Mouse (Mus musculus) lung, postnatal 14 days (tissue): ENCODE measurements around the gene Net1.
"Not testable (repeated sequence)": the region's sequence is repeated elsewhere in the genome, so short reads cannot be mapped to it uniquely, and the experiment has no call there.

Source experiments
- DNase-seq: peaks from one replicate; pipeline ENCODE4 v3.0.0; 2021

The Net1 gene

GRCm38 (mm10) chr13:3917571-3918311 is at the start of gene Net1, which contains the start of gene Tubal3:
Gene Net1 (minus strand): TSS chr13:3918220.
Gene Tubal3 (plus strand): TSS chr13:3918274.
- peak; percentile 88 for DNase-seq

- DNase-seq = no peak
Observed at GRCm38 (mm10) chr13:3951198-3951914, 33.3 kb upstream of the Net1 start.

- DNase-seq = no peak
Observed at GRCm38 (mm10) chr13:3949477-3949876, 31.5 kb upstream of the Net1 start.

GRCm38 (mm10) chr13:3947267-3947666 is 29.2 kb upstream of the Net1 start:
- DNase-seq = no peak

- no peak for DNase-seq
Observed at GRCm38 (mm10) chr13:3945249-3945648, 27.2 kb upstream of the Net1 start, which contains the start of gene Ucn3. Gene Ucn3 (minus strand): TSS chr13:3945349.

- no peak for DNase-seq
Observed at GRCm38 (mm10) chr13:3944699-3945098, 26.7 kb upstream of the Net1 start.

DNA sequence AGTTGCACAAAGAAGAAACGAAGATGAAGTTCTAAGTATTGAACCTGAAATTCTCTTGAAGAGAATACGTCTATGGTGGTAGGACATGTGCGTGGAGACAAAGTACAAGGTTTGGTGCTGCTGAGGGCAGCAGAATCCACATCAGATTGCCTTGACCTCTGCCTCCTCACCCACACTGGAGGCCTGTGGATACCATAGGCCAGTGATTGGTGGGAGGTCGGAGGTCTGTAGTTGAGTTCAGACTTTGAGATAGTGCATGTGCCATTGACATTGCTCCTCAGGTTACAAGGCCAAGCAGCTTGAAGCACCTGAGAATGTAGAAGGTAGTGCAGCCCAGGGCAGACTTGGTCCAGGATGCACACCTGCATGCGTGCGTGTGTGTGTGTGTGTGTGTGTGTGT is 8.0 kb upstream of the Net1 start:
- DNase-seq = no peak

DNA sequence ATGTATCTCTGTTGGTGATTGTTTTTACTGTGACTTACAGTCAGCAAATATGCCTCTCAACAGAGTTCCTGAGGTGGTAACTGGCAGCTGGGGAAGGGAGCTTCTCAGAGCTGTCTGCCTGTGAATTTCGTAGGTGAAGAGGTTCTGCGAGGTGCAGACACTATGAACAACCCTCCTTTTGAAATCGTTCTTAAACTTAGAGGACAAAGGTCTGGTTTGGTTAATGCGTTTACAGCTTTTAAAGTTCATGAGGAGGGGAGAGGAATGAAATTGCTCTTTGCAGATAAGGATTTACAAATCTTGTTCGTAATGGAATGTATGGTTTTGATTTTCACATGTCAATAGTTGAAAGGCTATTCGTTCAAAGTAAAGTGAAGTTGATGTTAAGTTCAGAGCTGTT is 7.6 kb upstream of the Net1 start:
- DNase-seq = no peak

- DNase-seq = no peak
Observed at GRCm38 (mm10) chr13:3924483-3924882, 6.5 kb upstream of the Net1 start.

DNA sequence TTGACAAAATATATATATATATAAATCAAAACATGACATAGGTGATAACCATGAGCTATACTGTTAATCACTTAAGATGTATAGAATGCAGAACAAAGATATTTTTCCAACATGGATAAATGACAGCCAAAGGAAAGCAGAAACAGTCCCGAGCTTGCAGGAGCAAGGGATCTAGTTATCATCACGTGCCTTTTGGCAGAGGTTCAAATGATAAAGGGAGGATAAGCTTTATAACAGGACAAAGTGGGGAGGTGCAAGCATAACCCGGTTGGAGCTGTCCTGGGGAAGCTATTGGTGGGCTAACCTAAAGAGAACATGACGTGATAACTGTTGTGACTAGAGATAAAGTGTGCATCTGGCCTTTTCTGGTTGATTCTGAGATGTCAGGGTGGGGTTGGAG is 4.5 kb downstream of the Net1 start:
- no peak for DNase-seq

- no peak for DNase-seq
Observed at GRCm38 (mm10) chr13:3910356-3910755, 7.7 kb downstream of the Net1 start.

DNA sequence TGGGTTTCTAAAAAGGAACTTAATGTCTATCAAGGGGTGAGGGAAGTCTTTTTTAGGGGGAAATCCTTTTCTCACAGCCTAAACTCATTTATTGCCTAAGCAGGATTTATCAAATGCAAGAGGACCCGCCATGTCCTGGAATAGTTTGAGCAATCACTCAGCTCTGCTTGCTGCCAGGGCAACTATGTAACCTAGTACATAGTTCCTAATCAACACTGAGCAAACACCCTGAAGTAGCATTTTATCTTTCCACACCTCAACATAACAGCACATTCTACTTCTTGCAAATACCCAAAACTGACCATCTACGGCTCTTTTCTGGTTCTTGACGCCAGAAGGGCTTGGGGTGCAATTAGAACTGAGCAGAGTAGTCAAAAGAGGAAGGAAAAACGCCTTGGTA is 9.8 kb downstream of the Net1 start:
- no peak for DNase-seq

DNA sequence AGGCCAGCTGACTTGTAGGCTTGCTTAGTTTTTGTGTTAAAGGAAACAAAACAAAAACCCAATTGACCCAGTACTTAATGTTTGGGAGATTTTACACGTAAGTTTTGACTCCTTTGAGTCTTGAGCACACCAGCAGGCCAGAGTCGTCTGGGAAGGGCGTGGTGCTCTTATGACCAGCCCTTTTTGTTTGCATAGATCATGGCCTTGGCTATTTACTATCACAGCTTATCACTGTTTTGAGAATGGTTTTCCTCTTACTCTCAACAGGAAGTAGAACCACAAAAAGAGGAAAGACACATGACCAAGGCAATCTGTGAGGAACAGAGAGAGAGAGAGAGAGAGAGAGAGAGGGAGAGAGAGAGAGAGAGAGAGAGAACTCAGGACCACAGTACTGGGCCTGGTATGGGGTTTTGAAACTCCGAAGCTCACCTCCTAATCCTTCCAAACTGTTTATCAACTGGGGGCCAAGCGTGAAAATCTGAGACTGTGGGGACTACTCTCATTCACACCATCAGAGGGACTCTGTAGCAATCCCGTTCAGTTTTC is 10.8 kb downstream of the Net1 start:
- no peak for DNase-seq

DNA sequence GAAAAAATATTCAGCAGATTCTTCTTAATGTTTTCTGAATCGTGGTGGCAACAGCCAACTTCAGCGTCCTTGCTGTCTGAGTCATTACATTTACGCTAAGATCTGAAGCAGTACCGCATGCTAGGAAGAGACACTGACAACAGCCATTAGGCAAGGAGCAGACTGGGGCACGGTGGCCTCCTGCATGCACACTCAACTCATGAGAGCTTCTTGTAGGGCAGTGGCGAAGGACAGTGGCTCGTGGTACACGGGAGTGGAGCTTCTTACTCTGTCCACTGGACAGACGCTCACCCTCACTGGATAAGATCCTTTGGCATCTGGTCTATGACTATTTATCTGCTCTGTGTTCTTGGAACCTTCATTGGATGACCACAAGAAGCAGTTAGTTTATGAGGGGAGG is 18.7 kb downstream of the Net1 start:
- DNase-seq = no peak

DNA sequence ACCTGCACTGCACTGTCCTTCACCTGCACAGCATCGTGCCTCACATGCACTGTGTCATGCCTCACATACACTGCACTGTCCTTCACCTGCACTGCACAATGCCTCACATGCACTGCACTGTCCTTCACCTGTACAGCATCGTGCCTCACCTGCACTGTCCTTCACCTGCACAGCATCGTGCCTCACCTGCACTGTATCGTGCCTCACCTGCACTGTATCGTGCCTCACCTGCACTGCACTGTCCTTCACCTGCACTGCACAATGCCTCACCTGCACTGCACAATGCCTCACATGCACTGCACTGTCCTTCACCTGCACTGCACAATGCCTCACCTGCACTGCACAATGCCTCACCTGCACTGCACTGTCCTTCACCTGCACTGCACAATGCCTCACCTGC is 19.8 kb downstream of the Net1 start:
- DNase-seq = not testable (repeated sequence)

DNA sequence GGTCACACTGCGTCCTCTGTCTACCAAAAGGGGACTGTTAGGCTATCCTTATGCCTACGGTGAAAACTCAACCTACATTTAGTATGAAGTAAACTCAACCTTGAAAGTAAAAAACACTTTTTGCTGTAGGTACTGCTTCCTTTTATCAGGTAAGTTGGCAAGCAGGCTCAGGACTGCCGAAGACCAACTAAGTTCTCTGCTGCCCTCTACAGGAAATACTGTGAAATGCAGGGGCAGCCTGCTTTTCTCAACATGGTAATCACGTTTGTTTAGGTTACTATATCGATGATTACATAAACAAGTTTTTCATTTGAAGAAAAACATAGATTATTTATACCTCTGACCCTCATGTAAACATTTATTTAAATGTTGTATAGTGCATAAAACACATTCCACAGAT is 21.1 kb downstream of the Net1 start:
- peak; percentile 84 for DNase-seq

DNA sequence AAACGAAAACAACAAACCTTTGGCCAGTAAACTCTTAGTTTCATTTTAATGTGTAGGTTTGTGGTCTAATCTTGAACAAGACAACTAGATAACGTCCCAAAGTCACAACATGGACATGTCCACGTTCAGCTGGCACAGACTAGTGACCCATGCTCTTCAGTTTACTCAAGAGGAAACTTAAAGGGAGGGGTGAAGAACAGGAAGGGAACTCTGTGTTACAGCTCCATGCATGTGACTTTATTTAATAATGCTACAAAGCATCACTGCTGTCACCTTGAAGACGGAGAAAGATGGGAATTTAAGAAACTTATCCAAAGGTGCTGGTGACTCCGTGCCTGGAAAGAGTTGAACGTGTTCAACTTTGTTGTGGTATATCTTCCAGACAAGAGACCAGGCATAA is 22.0 kb downstream of the Net1 start:
- no peak for DNase-seq

GRCm38 (mm10) chr13:3895397-3895980 is 22.5 kb downstream of the Net1 start:
- DNase-seq = no peak

DNA sequence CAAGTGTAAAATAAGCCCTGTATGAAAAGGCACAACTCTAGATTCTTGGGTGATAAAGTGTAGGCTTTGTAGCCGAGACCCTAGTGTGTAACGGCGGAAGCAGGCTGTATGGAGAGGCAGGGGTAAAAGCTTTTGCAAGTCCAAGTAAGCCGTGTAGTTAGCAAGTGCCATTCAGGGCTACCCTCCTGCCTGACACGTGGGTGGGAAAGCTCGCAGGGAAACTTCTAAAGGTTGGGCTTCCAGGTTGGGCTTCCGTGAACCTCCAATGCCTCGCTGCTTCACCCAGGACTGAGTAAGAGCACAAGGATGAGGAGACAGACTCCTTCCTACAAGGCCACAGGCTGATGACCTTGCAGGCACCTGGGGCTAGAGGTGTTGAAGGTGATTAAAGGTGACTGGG is 23.5 kb downstream of the Net1 start:
- DNase-seq = no peak

- peak; percentile 94 for DNase-seq
Observed at GRCm38 (mm10) chr13:3893126-3893734, 24.8 kb downstream of the Net1 start.

DNA sequence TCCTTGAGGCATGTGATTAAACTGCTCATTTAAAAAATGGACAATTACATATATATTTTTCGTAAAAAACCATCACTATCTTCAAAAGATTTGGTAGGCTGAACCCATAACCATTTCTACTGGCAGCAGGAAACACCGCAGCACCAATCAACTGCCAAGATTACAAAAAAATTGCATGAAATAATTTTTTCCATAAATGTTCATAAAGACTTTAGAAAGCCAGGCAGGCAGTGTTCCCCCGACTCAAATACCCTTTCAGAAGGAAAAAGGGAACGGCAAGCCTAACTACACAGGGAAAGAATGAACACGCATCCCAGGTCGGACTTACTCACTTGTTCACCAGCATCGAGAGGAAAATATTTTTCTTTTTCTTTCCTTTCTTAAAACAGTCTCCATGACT is 25.4 kb downstream of the Net1 start:
- no peak for DNase-seq

DNA sequence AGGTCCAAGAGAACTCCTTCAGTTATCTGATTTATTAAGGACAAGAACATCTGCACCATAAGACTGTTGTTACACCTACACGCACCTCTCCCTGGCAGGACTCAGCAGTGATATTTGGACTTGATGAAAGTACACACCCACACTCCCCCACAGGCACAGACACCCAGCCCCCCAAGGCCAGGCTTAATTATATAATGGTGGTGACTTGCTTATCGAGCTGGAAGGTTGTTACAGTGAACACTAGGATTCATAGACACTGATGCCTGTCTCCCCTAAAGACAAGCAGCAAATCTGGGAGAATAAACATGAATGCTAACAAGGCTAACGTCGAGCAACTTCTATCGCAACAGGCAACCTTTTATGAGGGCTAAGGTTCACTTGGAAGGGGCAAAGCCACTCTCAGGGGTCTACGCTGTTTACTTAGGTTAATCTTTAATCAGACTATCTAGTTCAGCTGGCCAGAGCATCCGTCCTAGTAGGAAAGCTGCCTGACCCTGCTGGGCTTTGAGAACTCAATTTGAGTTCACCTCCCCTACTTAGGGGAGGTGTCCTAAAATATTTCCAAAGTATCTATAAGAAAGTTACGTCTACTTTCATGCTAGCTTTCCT is 26.4 kb downstream of the Net1 start:
- no peak for DNase-seq

GRCm38 (mm10) chr13:3890061-3890460 is 28.0 kb downstream of the Net1 start:
- DNase-seq = no peak
